Mouse (Mus musculus) thymus, postnatal 10 days (tissue): ENCODE measurements at regions not wholly inside any gene's neighbourhood (a gene's known extent, or its start where the extent isn't known, plus 50 kb on each side); places are given as distances from the start of the nearest gene placed in this dataset.

Experiments used
- DNase-seq, 2 experiments: peaks; one replicate each; pipeline ENCODE4 v3.0.0; 2021; ENCODE audit warnings: low spot score in 2 of 2

DNA sequence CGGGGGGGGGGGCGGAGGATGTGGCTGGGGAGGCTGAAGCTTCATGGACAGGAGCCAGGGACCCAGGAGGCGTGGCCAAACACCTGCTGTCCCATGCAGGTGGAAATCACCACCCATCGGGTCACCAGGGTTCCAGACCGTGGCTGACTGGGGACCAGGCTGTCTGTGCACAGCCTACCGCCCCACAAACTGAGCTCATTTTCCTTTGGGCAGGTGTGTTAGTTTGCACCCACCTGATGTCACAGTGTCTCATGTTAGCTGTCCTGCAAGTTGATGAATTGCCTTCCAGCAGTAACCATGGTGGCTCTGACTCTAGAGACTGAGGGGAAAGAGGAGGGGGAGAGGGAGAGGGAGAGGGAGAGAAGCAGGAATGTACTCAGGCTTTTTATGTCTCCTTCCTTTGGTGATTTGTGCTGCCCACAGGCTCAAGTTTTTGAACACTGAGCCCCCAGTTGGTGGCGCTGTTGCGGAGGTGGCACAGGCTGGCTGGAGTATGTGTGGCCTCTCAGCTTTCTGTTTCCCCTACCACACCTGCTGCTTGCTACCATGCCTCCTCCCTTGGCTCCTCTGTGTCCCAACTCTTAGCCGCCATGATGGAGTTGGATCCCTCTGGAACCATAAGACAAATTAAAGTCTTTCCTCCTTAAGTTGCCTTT, 107.8 kb upstream of the Man2a1 start:
- DNase-seq = peak in 1 of 2 experiments; percentile 31

DNA sequence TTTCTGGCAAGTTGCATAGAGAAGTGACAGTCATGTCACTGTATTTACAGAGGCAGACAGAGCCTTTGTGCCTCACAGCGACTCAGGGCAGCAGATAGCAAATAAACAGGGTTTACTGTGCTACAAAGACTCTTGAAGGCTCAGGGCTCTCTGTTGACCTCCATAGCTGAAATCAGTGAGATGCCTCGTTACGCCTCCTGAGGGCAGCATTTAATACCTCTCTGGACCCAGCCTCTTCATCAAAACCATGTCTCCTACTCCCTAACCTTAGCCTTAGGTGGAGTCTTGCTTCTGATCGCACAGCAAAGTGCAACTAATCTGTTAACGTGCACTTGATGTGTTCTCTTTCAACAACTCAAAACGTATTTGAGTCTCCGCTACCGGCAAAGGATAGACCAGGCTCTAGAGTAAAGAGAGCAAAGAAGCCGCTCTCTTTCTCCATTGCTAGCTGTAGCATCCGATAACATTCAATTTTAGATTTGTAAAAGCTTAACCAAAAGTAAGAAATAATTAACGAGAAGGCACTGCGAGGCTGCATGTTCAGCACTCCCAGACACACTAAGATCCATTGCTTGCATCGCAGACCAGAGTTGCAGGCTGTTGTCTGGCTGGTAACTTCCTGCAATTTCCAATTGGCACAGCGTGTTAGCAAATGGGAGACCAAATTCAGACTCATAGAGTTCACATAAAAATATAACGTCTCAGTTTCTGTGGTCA, 101.1 kb upstream of the Man2a1 start:
- no peak for DNase-seq

DNA sequence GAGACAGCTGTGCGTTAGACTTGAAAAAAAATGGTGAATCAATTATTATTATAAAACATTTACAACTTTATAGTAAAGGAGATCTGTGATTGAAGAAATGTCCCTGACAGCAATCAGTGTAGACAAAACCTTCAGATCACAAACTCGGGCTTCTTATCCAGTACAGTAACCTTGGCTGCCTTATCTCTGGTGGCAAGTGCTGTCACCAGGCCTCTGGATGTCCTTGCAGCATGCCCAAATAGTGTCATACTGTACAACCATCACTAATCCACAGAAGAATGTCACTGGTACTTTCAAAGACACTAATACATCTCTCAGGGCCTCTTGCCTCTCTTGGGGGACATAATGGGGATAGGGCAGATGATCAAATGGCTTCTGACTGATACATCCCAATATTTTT, 98.2 kb upstream of the Man2a1 start:
- no peak for DNase-seq

DNA sequence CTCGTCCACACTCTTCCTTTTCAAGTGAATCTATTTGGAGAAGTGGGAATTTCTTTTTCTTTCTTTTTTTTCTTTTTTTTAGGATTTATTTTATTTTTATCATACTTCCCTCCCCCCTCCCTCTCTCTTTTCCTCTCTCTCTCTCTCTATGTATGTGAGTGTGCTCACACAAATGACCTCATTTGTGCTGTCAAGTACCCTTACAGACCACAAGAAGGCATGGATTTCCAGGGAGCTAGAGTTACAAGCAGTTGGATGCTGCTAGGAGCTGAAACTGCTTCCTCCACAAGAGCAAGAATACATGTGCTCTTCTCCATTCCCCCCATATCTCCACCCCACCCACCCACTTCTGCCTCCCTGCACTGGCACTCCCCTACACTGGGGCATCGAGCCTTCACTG, 94.6 kb upstream of the Man2a1 start:
- DNase-seq = no peak

DNA sequence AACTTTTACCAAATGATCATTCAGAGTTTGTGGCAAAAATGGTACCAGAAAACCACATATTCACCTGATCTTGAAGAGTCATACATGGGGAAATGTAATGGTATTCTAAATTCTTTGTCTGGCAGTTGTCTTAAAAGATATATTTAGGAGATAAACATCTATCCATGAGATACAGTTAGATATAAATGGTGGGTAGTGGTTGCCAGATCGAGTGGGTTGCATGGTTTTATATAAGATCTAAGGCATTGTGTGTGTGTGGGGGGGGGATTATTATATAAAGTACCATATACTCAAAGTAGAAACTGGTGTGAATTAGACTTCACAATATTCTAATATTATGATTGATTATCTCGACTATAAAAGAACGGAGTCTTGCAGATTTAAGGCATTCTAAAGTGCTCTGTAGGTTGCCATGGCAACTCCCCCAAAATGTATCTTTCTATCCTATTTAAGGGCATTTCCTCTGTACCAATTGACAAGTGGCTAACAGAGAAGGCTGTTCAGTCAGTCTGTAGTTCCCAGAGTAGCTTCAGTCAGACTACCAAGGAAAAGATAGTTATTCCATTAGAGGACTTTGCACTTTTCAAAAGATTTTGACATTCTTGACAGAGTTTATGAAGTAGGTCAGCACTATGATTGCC, 89.3 kb upstream of the Man2a1 start:
- no peak for DNase-seq

DNA sequence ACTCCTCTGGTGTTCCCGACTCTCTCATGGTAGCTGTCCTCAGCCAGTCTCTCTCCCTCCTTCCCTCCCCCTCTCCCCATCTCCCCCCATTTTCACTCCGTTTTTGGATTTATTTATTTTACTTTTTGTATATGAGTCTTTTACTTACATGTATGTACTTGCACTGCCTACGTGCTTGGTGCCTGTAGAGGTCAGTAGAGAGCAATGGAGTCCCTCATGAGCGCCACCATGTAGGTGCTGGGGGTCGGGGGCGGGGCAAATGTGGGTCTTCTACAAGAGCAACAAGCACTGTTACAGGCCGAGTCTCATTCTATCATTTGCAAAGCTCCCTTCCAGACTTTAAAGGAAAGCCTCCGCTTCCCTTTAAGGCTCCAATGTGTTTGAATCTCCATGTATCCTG, 78.3 kb upstream of the Man2a1 start:
- DNase-seq = peak in 1 of 2 experiments; percentile 12

DNA sequence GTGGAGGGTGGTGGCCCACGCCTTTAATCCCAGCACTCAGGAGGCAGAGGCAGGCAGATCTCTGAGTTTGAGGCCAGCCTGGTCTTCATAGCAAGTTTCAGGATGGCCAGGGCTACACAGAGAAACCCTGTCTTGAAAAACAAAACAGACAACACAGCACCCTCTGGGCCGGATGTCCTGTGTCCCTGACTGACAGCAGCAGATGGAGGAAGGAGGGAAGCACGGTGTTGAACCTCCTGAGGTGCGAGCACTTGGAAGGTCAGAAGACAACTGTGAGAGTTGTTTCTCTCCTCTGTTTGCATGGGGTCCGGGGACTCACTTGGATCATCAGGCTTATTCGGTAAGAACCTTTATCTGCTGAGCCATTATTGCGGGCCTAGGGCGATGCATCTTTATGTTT, 76.6 kb upstream of the Man2a1 start:
- DNase-seq = no peak

DNA sequence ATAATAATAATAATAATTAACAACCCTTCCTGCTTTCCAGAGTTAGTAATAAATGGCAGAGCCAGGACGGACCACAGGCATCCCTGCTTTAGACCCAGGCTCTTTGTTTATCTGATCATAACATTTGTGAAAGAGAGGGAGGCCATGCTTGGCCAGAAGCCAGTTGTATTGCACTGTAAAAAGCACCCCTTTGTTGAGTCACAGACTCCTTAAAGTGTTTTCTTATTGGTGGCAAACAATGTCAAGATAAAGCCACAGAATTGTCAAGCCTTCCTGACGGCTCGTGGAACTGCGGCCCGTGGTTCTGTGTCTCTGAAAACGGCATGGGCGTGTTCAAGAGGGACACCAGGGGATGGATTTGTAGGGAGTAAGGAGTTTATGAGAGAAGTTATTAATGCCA, 72.7 kb upstream of the Man2a1 start:
- DNase-seq = no peak

DNA sequence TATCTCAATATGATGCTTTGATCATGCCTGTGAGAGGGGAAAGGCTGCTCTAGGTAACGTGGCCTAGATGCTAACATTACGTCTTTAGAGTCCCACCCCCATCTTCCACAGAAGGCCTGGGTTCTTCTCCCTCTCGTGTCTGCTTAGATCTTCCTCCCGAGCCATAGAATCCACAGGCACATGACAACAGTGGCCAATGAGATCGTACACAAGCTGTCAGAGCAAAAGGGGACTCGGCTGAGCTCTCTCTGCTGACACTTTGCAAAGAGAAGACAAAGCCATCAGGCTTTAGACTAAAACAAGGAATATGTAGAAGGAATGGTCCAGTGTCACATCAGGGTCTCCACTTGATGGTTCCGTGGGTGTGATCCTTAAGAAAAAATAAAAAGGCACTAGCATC, 72.1 kb upstream of the Man2a1 start:
- no peak for DNase-seq

DNA sequence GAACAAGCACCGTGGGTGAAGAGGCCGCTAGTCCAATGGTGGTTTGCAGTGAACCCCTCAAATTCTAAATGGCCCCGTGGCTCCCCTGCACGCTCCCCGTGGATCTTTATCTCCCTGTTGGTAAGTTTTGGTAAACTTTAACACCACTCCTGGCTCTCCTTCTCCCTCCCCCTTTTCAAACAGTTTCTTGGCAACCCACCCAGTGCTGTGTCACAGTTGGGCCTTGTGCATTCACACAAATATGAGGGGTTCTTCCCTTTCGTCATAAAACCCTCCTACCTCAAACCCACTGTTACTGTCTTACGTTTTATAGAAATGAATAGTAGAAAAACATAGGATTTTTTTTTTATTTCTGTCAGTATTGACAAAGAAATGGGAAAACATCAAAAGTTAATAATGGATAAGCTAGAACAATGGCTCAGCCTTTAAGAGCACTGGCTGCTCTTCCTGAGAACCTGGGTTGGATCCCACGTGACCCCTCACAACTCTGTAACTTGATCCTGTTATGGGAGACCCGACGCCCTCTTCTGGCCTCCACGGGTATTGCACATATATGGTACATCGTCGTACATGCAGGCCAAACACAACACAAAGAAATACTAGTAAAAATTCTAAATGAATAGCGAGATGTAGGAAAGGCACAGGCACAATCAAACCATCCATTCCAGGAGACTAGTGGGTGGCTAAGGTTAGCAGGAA, 71.1 kb upstream of the Man2a1 start:
- DNase-seq = no peak

DNA sequence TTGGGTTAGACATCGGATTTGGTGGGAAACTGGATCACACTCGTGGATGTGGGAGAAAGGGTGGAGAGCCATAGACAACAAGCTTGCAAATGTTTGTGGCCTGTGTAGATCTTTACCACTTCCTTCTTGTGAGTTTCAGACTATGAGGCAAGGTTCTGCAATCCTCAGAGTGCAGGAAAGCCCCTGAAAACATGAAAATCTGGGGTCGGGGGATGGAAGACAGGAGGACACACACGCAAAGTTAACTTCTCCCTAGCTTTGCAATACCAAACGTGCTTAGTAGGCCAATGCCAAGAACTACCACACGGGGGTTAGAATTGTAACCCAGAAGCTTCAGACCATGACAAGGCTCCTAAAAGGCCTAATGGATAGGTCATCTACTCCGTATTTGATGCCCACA, 69.4 kb upstream of the Man2a1 start:
- DNase-seq = no peak

DNA sequence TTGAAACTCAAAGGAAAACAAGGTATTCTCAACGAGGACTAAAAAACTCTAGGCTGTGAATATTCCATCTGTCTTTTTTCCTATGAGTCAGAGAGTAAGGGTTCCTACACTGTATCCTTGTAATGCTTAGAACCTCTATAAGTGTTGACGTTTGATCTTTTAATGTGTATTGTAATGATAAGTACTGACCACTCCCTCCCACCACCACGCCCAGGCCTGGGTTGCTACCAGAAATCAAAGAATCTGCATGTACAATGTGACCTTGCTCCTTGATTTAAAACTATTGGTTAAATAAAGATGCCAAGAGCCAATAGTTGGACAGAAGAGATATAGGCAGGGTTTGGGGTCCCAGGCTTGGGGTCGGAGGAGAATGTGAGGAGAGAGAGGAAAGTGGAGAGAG, 66.2 kb upstream of the Man2a1 start:
- no peak for DNase-seq

DNA sequence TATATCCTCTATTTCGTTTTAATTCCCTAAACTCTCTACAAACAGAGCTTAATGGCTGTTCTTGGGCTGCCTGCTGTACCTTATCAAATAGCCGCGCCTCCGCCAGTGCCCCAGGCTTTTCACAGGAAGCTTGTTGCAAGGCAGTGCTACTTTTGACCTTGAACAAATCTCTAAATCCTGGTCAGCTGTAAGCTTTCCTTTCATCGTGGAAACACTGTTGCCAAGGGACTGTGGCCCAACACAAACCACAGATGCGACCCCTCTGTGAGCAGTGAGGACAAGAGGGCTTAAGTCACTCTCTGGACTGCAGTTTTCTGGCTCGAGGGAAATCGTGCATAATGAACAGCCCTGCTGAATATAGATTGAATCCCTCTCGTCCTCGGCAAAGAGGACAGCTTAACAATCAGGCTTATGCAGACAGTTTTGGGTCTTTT, 62.0 kb upstream of the Man2a1 start:
- no peak for DNase-seq

DNA sequence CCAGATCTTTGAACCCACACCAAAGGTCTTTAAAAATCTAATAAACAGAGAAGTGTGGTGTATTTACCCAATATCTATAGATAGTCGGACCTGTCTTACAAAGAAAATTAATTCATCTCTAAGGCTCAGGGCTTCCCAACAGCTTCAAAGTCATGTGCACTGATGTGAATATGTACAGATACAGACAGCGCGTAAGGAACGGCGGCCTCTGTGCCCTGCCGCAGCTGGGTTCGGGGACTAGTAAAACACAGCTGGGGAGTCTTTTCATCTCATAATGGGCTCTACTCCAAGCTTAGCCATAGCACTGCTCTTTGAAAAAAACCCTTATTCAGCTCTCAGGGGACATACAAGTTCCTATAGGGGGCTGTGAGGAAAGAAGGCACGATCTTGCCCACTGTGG, 60.1 kb upstream of the Man2a1 start:
- DNase-seq = no peak

DNA sequence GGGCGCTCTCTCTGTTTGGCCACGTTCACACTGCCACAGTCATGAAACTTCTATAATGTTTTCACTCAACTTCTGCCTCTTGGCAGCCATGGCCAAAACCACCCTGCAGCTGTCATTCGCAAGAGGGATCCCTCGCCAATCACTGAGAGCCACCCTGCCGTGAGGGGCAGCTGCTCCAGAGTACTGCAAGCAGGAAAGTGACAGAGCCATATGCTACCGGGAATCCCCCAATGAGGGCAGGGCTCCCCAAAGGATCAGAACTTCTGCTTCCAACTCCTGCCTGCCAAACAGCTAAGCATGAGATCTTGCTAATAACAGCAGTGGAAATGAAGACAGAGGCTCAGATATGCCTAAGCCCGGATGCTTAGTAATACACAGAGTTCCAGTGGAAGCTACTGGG, 52.0 kb upstream of the Man2a1 start:
- no peak for DNase-seq

DNA sequence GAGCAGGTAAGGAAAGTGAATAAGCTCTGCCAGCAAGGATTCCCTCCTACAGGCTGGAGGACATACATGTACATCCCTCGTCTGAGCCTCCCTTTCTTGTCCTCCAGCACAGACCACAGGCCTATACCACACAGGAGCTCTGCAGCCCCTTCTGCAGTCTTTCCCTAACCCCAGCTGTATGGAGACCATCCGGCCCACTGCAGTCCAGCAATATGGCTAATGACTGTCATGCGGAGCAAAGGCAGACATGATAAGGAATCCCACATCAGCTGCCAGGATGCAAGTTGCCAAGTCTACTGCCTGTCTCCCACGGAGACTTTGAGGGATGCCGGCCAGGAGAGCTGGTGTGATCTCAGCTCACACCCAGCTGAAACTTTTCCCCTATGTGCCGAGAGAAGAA, 50.5 kb upstream of the Man2a1 start:
- no peak for DNase-seq
